Mouse (Mus musculus): ENCODE measurements around the gene Gm5475.
A peak's percentile ranks its signal among the peaks of the same experiment; 100 is the strongest.
"Not testable (repeated sequence)": the region's sequence is repeated elsewhere in the genome, so short reads cannot be mapped to it uniquely, and the experiment has no call there.

Gm5475 gene

DNA sequence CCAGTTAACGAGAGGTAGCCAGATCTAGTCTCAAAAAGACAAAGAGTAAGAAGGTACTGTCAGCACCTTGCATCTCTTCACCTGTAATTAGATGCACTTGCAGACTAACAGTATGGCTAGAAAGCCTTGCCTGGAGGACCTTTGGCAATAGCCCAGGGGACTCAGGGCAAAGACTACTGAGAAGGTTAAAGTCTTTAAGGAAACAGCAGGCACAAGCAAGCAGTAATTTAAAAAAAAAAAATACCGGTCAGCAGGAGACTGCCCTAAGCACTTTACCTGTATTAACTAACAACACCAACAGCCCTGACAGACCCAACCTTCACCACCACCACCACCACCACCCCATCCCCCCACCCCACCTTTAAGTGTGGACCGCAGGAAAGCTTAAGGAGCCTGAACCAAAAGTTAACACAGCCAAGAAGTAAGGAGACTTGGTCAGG lies at the start of gene Gm5475:
Gene Gm5475 (plus strand): TSS at position 390 of the 440 bp plus-strand sequence.
- DNase-seq (ENCODE audit: low read depth, low spot score), result not testable (repeated sequence)

DNA sequence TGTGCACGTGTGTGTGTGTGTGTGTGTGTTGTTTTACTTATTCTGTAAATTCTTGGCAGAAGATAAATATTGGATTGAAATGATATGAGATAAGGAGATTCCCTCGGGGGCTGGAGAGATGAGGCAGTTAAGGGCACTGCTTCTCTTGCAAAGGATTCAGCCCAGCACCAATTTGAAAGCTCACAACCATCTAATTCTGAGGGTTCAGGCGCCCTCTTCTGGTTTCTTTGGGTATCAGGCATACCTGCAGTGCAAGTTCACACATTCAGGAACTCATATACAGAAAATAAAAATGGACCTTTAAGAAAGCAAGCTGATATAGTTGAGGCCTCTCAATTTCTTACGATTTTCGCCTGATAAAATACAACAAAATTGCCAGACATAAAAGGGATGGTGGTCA lies 46.9 kb upstream of the Gm5475 start:
- peak; percentile 83 for DNase-seq (ENCODE audit: low read depth, low spot score)

- DNase-seq (ENCODE audit: low read depth, low spot score), result not testable (repeated sequence)
These were observed 44.0 kb upstream of the Gm5475 start for GRCm38 (mm10) chr15:100377847-100378505.

GRCm38 (mm10) chr15:100379658-100380057 lies 42.3 kb upstream of the Gm5475 start:
- no peak for DNase-seq (ENCODE audit: low read depth, low spot score)

- no peak for DNase-seq (ENCODE audit: low read depth, low spot score)
These were observed 41.8 kb upstream of the Gm5475 start for GRCm38 (mm10) chr15:100380104-100380503.

DNA sequence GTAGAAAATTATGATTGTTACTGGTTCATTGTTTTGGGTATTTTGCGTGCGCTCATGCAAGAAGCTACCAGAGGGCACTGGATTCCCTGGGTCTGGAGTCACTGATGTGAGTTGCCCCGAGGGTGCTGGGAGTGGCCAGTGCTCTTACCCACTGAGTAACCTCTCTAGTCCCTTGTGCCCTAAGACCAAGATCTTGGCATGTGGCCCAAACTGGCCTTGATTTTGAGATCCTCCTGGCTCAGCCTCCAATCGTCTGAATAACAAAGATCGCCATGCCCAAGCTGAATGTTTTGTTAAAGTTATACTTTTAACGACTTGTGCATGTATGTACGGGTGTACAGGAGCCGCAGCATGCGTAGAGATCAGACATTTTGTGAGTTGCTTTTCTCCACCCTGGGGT lies 36.2 kb upstream of the Gm5475 start:
- DNase-seq (ENCODE audit: low read depth, low spot score), result no peak

DNA sequence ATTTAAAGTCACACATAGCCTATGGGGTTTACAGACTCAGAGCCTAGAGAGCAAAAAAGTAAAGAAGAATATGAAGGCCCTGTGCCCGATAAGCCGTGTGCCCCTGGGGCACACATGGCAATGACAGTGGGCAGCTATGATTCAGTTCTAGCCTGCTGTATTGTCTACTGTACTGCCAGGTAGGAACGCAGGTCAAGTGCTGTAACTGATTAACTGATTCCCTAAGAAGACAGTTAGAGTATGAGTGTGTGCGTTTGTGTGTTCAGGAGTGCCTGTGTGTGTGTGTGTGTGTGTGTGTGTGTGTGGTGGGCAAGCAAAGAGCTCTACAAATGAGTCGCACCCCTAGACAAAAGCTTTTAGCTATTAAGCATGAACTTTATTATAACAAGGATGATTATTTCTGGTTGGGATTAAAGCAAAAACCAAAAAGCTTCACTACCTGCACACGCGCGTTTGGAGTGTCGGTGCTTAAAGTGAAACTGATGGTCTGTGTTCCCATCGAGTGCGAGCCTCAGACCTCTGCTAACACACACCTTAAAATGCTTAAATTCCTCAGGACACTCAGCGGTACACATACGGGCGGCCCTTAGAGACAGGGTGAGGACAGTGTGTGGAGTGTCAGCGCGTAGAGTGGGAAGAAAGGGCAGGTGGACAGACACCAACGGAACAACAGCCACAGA lies 34.3 kb upstream of the Gm5475 start:
- no peak for DNase-seq (ENCODE audit: low read depth, low spot score)

- DNase-seq (ENCODE audit: low read depth, low spot score), result no peak
These were observed 33.6 kb upstream of the Gm5475 start for GRCm38 (mm10) chr15:100388224-100388835.

DNA sequence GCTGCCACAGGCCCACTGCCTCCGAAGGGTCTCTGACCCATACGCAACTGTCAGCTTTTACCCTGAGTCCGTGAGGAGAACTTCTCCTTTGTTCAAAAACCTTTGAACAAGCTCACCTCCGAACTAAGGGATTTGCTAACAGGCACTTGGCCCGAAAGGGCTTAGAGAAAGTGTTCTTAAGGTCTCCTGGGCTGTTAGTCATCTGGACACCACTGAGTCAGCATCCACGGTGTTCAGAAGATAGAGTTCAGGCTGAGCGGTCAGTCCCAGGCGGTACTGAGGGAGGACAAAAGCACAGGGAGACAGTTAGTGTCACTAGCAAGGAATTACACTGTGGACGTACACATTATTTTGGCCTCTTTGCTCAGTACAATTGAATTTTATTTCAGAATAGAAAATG lies 33.1 kb upstream of the Gm5475 start:
- DNase-seq (ENCODE audit: low read depth, low spot score), result no peak

DNA sequence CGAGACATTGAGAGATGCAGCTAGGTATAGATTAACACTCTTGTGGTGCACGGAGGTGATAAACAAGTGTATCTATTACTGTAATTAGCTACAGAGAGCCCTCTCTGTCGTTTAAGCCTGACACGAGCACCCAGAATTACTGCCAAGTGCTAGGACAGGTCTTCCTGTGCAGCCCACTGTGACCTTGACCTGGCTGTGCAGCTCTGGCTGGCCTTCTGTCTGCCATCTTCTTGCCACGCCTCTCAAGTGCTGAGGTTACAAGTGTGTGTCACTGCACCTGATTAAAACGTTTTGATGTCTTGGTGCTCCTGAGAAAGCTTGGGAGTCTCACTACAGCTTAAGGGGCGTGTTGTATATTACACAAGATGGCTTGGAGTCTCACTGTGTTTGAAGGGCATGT lies 30.9 kb upstream of the Gm5475 start:
- DNase-seq (ENCODE audit: low read depth, low spot score), result no peak

- DNase-seq (ENCODE audit: low read depth, low spot score), result no peak
These were observed 30.3 kb upstream of the Gm5475 start for GRCm38 (mm10) chr15:100391599-100391998.

DNA sequence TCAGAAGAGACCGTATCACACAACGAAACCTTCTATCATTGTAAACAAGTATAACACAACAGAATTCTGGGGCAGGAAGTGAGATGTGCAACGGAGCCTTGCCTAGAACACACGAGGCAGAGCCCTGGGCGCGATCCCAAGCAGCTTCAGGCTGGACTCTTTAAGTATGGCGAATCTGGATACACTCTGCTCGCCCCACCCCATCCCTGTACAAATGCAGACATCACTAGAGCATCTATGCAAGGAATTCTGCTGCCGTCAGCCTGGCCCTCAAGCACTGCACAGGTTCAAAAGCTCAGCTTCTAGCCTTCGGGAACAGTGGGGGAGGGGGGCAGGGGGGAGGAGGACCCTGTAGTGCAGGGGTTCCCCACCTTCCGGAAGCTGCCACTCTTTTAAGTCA lies 28.9 kb upstream of the Gm5475 start:
- DNase-seq (ENCODE audit: low read depth, low spot score), result peak; percentile 77

GRCm38 (mm10) chr15:100395561-100395960 lies 26.4 kb upstream of the Gm5475 start:
- no peak for DNase-seq (ENCODE audit: low read depth, low spot score)

- DNase-seq (ENCODE audit: low read depth, low spot score), result no peak
These were observed 21.2 kb upstream of the Gm5475 start for GRCm38 (mm10) chr15:100400592-100401250.

- no peak for DNase-seq (ENCODE audit: low read depth, low spot score)
These were observed 20.1 kb upstream of the Gm5475 start for GRCm38 (mm10) chr15:100401811-100402210.

DNA sequence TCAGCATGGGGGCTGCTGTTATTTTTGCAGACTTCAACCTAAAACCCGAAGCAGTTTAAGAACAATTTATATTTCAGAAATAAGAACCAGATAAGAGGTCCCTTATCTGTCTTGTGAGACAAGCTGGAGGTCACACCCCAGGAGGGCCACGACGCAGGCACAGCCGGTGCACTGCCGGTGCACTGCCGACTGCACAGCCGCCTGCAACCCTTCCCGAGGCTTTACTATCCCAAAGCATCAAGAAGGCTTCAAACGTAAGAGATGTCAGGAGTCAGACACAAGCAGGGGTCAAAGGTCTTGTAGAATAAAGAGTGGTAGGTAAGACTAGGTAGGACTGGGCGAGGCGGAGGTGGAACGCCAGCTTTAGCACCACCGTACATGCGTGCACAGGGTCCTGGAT lies 19.6 kb upstream of the Gm5475 start:
- no peak for DNase-seq (ENCODE audit: low read depth, low spot score)

GRCm38 (mm10) chr15:100402798-100403197 lies 19.1 kb upstream of the Gm5475 start:
- DNase-seq (ENCODE audit: low read depth, low spot score), result no peak

DNA sequence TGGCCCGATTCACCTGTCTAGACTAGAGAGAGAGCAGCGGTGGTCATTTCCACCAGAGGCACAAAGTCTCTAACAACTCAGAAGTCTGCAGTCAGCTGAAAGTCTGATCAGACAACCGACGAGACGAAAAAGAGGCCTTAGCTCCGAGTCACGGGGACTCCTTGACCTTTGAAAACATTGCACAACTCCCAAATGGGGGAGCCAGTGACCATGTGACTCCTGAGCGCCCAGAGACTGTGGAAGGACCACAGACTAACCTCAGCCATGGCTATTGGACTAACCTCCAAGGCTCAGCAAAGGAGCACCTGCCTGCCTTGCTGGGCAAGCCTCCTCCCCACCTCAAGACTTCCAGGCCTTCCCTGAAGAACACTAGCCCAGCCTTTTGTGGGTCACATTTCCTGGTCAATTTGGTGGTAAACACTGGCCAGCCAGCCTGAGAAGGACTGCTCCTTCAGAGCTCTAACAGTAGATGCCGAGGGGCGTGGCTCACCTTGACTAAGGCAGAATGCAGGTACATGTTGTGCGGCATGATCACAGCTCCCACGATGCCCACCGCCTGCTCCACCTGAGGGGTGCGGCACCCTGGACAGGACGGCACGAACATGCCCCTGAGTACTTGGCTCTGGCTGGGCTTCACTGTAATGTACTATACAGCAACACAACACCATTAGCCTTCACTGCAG lies 18.5 kb upstream of the Gm5475 start:
- DNase-seq (ENCODE audit: low read depth, low spot score), result no peak

- peak; percentile 88 for DNase-seq (ENCODE audit: low read depth, low spot score)
These were observed 15.9 kb upstream of the Gm5475 start for GRCm38 (mm10) chr15:100406088-100406487.

GRCm38 (mm10) chr15:100410918-100411672 lies 10.9 kb upstream of the Gm5475 start:
- DNase-seq (ENCODE audit: low read depth, low spot score), result no peak

DNA sequence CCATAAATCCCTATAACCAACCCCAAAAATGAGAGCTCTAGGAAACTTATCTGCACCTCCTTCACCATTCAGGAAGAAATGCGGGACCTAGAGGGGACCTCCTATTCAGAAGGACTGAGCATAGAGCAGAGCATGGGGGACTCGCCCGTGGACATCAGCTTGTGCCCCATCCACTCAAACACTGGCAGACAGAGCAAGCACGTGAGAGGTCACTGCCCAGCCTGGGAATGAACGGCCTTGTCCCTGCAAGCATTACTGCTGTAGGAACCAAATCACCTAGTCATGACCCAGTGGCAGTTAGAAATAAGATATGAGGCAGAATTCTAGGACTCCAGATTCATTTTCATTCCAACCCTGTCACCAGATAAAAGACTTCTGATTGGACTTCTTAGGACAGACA lies 10.2 kb upstream of the Gm5475 start:
- DNase-seq (ENCODE audit: low read depth, low spot score), result no peak
